24 mouse cellular contexts compared by ENCODE assay signal in the genomic region with DNA sequence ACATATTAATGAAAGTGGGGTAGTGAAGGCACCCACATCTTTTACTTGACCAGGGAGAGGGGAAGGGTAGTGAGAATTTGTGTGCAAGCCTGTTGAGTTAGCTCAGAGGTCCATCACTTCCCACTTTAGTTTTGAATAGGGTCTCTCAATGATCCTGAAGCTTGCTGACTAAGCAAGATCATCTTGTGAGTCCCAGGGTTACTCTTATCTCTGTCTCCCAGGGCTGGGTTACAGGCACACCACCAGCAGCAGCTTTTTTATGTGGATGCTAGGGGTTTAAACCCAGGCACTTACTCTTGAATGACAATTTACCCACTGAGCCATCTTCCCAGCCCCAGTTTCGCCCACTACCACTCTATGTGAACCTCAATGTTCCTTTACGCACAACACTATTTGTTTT. TPM values are rescaled to one million over a fixed set of nuclear protein-coding genes. Genes with fewer than 3 reads are reported as not detected.
DNase-seq lines count a peak whose midpoint lies in the region; ATAC-seq and TF ChIP-seq lines count a peak whose summit lies in the region.
"Had no signal": no experiment of that assay in that cellular context is flagged by ENCODE, and none has a peak within 500 bp of the region (broad histone marks: within the 10 kb centered on the region; RNA-seq: fewer than 3 reads in every experiment).

No protein-coding gene starts in this region.

- peak; percentile 82 for ATAC-seq in G1E (ENCODE audit: extremely low read depth, insufficient number of reproducible peaks, low FRiP score, poor library complexity, severe bottlenecking)
- peak; percentile 84 for ATAC-seq in liver, embryonic 11.5 days (replicated peaks; ENCODE audit: low FRiP score)
- ATAC-seq in liver, postnatal 0 days: peak; percentile 69
- ATAC-seq: activated CD4-positive, CD25-positive, alpha-beta regulatory T cell, adult 4 months; CD4-positive, CD25-positive, alpha-beta regulatory T cell, adult 4 months; forebrain, embryonic 14.5 days had no signal

- H3K36me3 ChIP-seq in G1E (replicated peaks): peaks cover 24% of the 10 kb centered on the region
- H3K36me3 ChIP-seq in liver, embryonic 11.5 days (ENCODE audit: control insufficient read depth, insufficient read depth, low read length): peaks cover under 1% of the 10 kb centered on the region; the same call in 1 of the 2 replicates
- H3K36me3 ChIP-seq in liver, postnatal 0 days (replicated peaks; ENCODE audit: insufficient read depth, low read length): peaks cover 24% of the 10 kb centered on the region

- TF ChIP-seq EP300 in liver, postnatal 0 days (IDR thresholded peaks at IDR 0.05; ENCODE audit: low read depth): peak; percentile 78

- no peaks in the 10 kb centered on the region for H3K9me3 ChIP-seq in G1E (replicated peaks)
- H3K9me3 ChIP-seq in liver, embryonic 11.5 days (ENCODE audit: control insufficient read depth, low read length): no peaks in the 10 kb centered on the region
- H3K9me3 ChIP-seq in liver, postnatal 0 days (ENCODE audit: low read length): no peaks in the 10 kb centered on the region
- H3K9me3 ChIP-seq: heart, embryonic 15.5 days; hindbrain, embryonic 13.5 days; limb, embryonic 12.5 days; neural tube, embryonic 15.5 days had no signal

- H3K4me3 ChIP-seq in G1E (ENCODE audit: low read depth, low read length): no peak overlapping the region
- no peak overlapping the region for H3K4me3 ChIP-seq in liver, embryonic 11.5 days (ENCODE audit: low read depth, low read length)
- H3K4me3 ChIP-seq in liver, postnatal 0 days (ENCODE audit: low read depth, low read length): no peak overlapping the region
- H3K4me3 ChIP-seq: gastrocnemius, adult 2 months; heart, embryonic 15.5 days; hindbrain, embryonic 13.5 days; limb, embryonic 12.5 days; neural tube, embryonic 15.5 days had no signal

- peaks cover 36% of the 10 kb centered on the region for H3K4me1 ChIP-seq in G1E (ENCODE audit: insufficient read depth, low read depth, low read length)
- peaks cover 20% of the 10 kb centered on the region for H3K4me1 ChIP-seq in liver, embryonic 11.5 days (replicated peaks; ENCODE audit: control insufficient read depth, insufficient read depth, low read length)
- H3K4me1 ChIP-seq in liver, postnatal 0 days (ENCODE audit: insufficient read depth): peaks cover 20% of the 10 kb centered on the region
- H3K4me1 ChIP-seq: hindbrain, embryonic 13.5 days; neural tube, embryonic 15.5 days had no signal

- no peaks in the 10 kb centered on the region for H3K27me3 ChIP-seq in G1E (ENCODE audit: insufficient read depth, low read length)
- no peaks in the 10 kb centered on the region for H3K27me3 ChIP-seq in liver, embryonic 11.5 days (replicated peaks; ENCODE audit: control insufficient read depth, insufficient read depth, low read length)
- H3K27me3 ChIP-seq in liver, postnatal 0 days (ENCODE audit: insufficient read depth, low read length): no peaks in the 10 kb centered on the region
- H3K27me3 ChIP-seq: heart, embryonic 15.5 days; hindbrain, embryonic 13.5 days; limb, embryonic 12.5 days; neural tube, embryonic 15.5 days had no signal

- no peak for TF ChIP-seq CTCF in G1E (IDR thresholded peaks at IDR 0.05; ENCODE audit: low read depth, low read length)
- no peak for TF ChIP-seq CTCF in liver, postnatal 0 days (IDR thresholded peaks at IDR 0.05; ENCODE audit: low read depth)

- peak overlapping the region; percentile 20; the same call in 1 of the 2 replicates for H3K4me2 ChIP-seq in liver, embryonic 11.5 days
- peak overlapping the region; percentile 30; the same call in 1 of the 2 replicates for H3K4me2 ChIP-seq in liver, postnatal 0 days (ENCODE audit: low read depth, low read length)
- H3K4me2 ChIP-seq: heart, embryonic 15.5 days; hindbrain, embryonic 13.5 days; limb, embryonic 12.5 days; lung, embryonic 14.5 days; midbrain, embryonic 11.5 days; neural tube, embryonic 15.5 days had no signal

- intact Hi-C loops in left cerebral cortex, postnatal 10 days (cut with DNase I): no loop called here

- DNase-seq in G1E (ENCODE audit: low spot score): peak; percentile 78
- peak; percentile 52 for DNase-seq in c-Kit-positive CD71-positive TER-119-positive erythroid progenitor cells, embryonic 14.5 days (ENCODE audit: low spot score)
- DNase-seq in liver, embryonic 11.5 days (ENCODE audit: low spot score): no peak
- DNase-seq in liver, postnatal 0 days: no peak
- DNase-seq in lung, adult 18-20 months: no peak
- no peak for DNase-seq in lung, postnatal 4 days
- no peak for DNase-seq in left cerebral cortex, postnatal 10 days (ENCODE audit: extremely low spot score in 1 of 2, low spot score in 2 of 2)
- DNase-seq: adrenal gland, adult 8-10 months; cerebellum, adult 9-10 months; gastrocnemius, adult 2 months; heart, postnatal 36 days; kidney, adult 18-20 months; lung, embryonic 14.5 days; spleen, adult 18-20 months had no signal

- no peak overlapping the region for H3K27ac ChIP-seq in liver, embryonic 11.5 days (ENCODE audit: low read depth, low read length)
- H3K27ac ChIP-seq in liver, postnatal 0 days (ENCODE audit: low read depth): 0 out of 2 replicates have a peak overlapping the region, but pooled peaks have one; percentile 52
- H3K27ac ChIP-seq: gastrocnemius, adult 2 months; heart, embryonic 15.5 days; hindbrain, embryonic 13.5 days; kidney, postnatal 0 days; limb, embryonic 12.5 days; macrophage; neural tube, embryonic 15.5 days had no signal

- H3K9ac ChIP-seq in liver, embryonic 11.5 days (ENCODE audit: low read depth, low read length): no peak overlapping the region
- H3K9ac ChIP-seq in liver, postnatal 0 days (replicated peaks): no peak overlapping the region
- H3K9ac ChIP-seq: heart, embryonic 15.5 days; hindbrain, embryonic 13.5 days; limb, embryonic 12.5 days; lung, embryonic 14.5 days; neural tube, embryonic 15.5 days had no signal

- 83% methylated on average over 2 of the region's 2 CpGs for WGBS in liver, embryonic 11.5 days
- 81% methylated on average over 2 of the region's 2 CpGs for WGBS in liver, postnatal 0 days (ENCODE audit: insufficient replicate concordance)

RNA-seq across cellular contexts. Expression of gene Atl1, which starts 34.8 kb away (rescaled TPM):
- total RNA-seq in G1E (2014; fragmentation: Nextera tagmentation) (2.7 and 2.8 TPM in 2 replicates), G1E (2017) (1.3 and 1.6 TPM in 2 replicates)
- polyA plus RNA-seq in G1E (2012): 0.51 and 0.55 TPM in 2 replicates
- 1.0 and 1.5 TPM in 2 replicates for polyA plus RNA-seq in liver, embryonic 11.5 days (2014; fragmentation: Nextera tagmentation; extraction: Ambion mirVana)
- 1.0 and 1.1 TPM in 2 replicates for polyA plus RNA-seq in liver, postnatal 0 days (2015; fragmentation: Nextera tagmentation; extraction: Ambion mirVana)
- total RNA-seq in left cerebral cortex, postnatal 10 days (2021): 100 to 1,000 TPM; 225 to 235 TPM

RNA-seq across cellular contexts. Expression of gene Map4k5, which starts 35.4 kb away (rescaled TPM):
- total RNA-seq in G1E (2014; fragmentation: Nextera tagmentation): 36.4 and 39.4 TPM in 2 replicates
- 33.9 and 34.8 TPM in 2 replicates for total RNA-seq in G1E (2017)
- 4.7 and 5.5 TPM in 2 replicates for polyA plus RNA-seq in G1E (2012)
- 21.5 and 26.8 TPM in 2 replicates for polyA plus RNA-seq in liver, embryonic 11.5 days (2014; fragmentation: Nextera tagmentation; extraction: Ambion mirVana)
- polyA plus RNA-seq in liver, postnatal 0 days (2015; fragmentation: Nextera tagmentation; extraction: Ambion mirVana): 11.7 and 11.8 TPM in 2 replicates
- 10 to 100 TPM; 39.2 to 40.4 TPM for total RNA-seq in left cerebral cortex, postnatal 10 days (2021)

Comparison
In these comparisons a context has a peak if more than half of its experiments do, and no peak if none do; other contexts are left out.
1. DNase-seq: peak in G1E (single experiment) and c-Kit-positive CD71-positive TER-119-positive erythroid progenitor cells, embryonic 14.5 days (single experiment); none in liver, embryonic 11.5 days (single experiment), liver, postnatal 0 days (single experiment), lung, adult 18-20 months (0 of 2), lung, postnatal 4 days (0 of 2) and left cerebral cortex, postnatal 10 days (0 of 2).
2. Peak in every context shown above with its lines, with median percentiles within 50 percentile points of each other: ATAC-seq.